2 mouse cellular contexts compared by ENCODE assay signal in the genomic region with DNA sequence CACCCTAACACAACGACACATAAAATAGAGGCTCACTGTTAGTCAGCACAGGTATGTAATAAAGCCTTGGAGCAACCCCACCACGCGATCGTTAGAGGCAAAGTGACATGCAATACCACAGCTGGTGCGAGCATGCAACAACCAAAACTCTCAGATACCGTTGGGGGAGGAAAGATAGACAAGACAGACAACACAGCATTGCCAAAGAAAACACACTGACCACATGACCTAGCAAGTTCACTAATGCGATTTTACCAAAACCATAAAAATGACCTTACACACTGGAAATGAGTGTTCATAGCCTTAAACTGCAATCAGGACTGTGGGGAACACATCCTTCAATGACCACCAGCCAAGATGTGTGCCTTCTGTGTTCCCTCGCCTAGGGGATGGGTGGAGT.
TF ChIP-seq lines count a peak whose summit lies in the region.

No protein-coding gene starts in this region.

TF ChIP-seq in C2C12, 6 proteins besides CTCF, POLR2A, EP300 and RAD21:
- no peak for TF ChIP-seq CEBPB (IDR thresholded peaks at IDR 0.05; ENCODE audit: low read depth)
- TF ChIP-seq FOSL1 (IDR thresholded peaks at IDR 0.05; ENCODE audit: insufficient read depth, low read length, poor library complexity, severe bottlenecking) = no peak
- peak; percentile 52 for TF ChIP-seq USF1 (IDR thresholded peaks at IDR 0.05; ENCODE audit: low read depth)
- TF ChIP-seq MYOG (IDR thresholded peaks at IDR 0.05; ENCODE audit: control insufficient read depth, extremely low read depth, insufficient read length) = no peak
- peak; percentile 47 for TF ChIP-seq MYOD1 (IDR thresholded peaks at IDR 0.05; ENCODE audit: control insufficient read depth, insufficient read length, low read depth)
- no peak for TF ChIP-seq MAX (IDR thresholded peaks at IDR 0.05)

TF ChIP-seq in myocyte, 11 proteins besides CTCF, POLR2A, EP300 and RAD21:
- TF ChIP-seq TCF12 (IDR thresholded peaks at IDR 0.05; ENCODE audit: insufficient read depth, poor library complexity, severe bottlenecking) (no peak), MYOG (IDR thresholded peaks at IDR 0.05; ENCODE audit: control insufficient read depth in 1 of 3, insufficient read depth in 1 of 3, insufficient read length in 2 of 3, low read depth in 2 of 3) (no peak), USF1 (IDR thresholded peaks at IDR 0.05; ENCODE audit: low read depth) (peak; percentile 66)
TF ChIP-seq in myocyte: peak in this region for 1.
